Mouse (Mus musculus) neural tube, embryonic 15.5 days (tissue): ENCODE results near the gene Pgpep1. TPM values are rescaled to one million over a fixed set of nuclear protein-coding genes. Genes with fewer than 3 reads are reported as not detected.
A peak's percentile ranks its signal among the peaks of the same experiment; 100 is the strongest.

Experiments used
- ATAC-seq: fragments of 200-750 bp; cut with Nextera tagmentation; 2 replicates; pipeline ENCODE4 v1.8.0; 2017; ENCODE audit warnings: mild to moderate bottlenecking, moderate TSS enrichment, moderate library complexity; ENCODE audit not compliant: low FRiP score
- H3K27ac ChIP-seq: fragments of 300-500 bp; sonication (generic); replicated peaks from 2 replicates; pipeline ENCODE4 v1.5.1; 2015; ENCODE audit warnings: mild to moderate bottlenecking, inconsistent platforms
- H3K27me3 ChIP-seq: fragments of 300-500 bp; sonication (generic); replicated peaks from 2 replicates; pipeline ENCODE4 v1.6.1; 2015; ENCODE audit warnings: inconsistent platforms
- H3K36me3 ChIP-seq: fragments of 300-500 bp; sonication (generic); 2 replicates; pipeline ENCODE4 v1.6.1; 2015; ENCODE audit warnings: inconsistent platforms
- H3K4me1 ChIP-seq: fragments of 300-500 bp; sonication (generic); 2 replicates; pipeline ENCODE4 v1.6.1; 2015; ENCODE audit warnings: inconsistent platforms
- H3K4me2 ChIP-seq: fragments of 300-500 bp; sonication (generic); 2 replicates; pipeline ENCODE4 v1.6.1; 2015; ENCODE audit warnings: inconsistent platforms, mild to moderate bottlenecking, moderate library complexity
- H3K4me3 ChIP-seq: fragments of 300-500 bp; sonication (generic); replicated peaks from 2 replicates; pipeline ENCODE4 v1.5.1; 2015; ENCODE audit warnings: mild to moderate bottlenecking, inconsistent platforms
- H3K9ac ChIP-seq: fragments of 300-500 bp; sonication (generic); replicated peaks from 2 replicates; pipeline ENCODE4 v1.6.1; 2015; ENCODE audit warnings: mild to moderate bottlenecking, inconsistent platforms
- H3K9me3 ChIP-seq: fragments of 300-500 bp; sonication (generic); replicated peaks from 2 replicates; pipeline ENCODE4 v1.6.1; 2016; ENCODE audit warnings: inconsistent platforms
- WGBS: fragments of 180-500 bp; shearing (Covaris S2); methylation state at CpG from one replicate; pipeline ENCODE4 v1.1.7; 2015; ENCODE audit warnings: mixed read lengths; 5-methylcytosine and 5-hydroxymethylcytosine counted together
- polyA plus RNA-seq: library from polyadenylated mRNA; unstranded; fragments of >200 nt; fragmentation: Nextera tagmentation; extraction: Ambion mirVana; gene quantifications from 2 replicates; pipeline ENCODE4 v1.2.1, GENCODE M21; 2015

Pgpep1 gene
- polyA plus RNA-seq, 1 experiment from 2014 or later: 78.6 TPM

DNA sequence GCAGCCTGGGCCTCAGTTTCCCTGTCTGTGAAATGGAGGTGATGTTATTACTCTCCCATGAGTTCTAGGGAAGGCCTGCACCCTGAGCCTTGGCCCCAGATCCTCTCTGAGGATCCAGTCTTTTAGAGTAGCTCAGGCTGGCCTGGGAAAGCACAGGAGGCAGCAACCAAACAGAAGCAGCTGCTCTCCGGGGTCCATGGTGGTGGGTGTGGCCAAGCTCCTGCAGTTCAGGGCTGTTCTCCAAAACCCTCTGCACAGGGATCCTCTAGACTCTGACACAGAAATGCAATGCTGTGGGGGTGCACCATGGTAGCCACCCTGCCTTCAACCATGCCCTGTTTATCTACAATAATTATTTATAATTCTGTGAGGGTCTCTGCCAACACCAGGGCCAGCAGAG lies 46.4 kb downstream of the Pgpep1 start:
- no peaks in the 10 kb centered on the region for H3K9me3 ChIP-seq
- H3K4me1 ChIP-seq: peaks cover 34% of the 10 kb centered on the region
- H3K4me2 ChIP-seq: no peak overlapping the region
- H3K27me3 ChIP-seq: no peaks in the 10 kb centered on the region
- H3K9ac ChIP-seq: no peak overlapping the region
- no peaks in the 10 kb centered on the region for H3K36me3 ChIP-seq
- H3K27ac ChIP-seq: no peak overlapping the region
- no peak overlapping the region for H3K4me3 ChIP-seq
- no peak for ATAC-seq
- 5% methylated on average over 1 of the region's 1 CpGs for WGBS

DNA sequence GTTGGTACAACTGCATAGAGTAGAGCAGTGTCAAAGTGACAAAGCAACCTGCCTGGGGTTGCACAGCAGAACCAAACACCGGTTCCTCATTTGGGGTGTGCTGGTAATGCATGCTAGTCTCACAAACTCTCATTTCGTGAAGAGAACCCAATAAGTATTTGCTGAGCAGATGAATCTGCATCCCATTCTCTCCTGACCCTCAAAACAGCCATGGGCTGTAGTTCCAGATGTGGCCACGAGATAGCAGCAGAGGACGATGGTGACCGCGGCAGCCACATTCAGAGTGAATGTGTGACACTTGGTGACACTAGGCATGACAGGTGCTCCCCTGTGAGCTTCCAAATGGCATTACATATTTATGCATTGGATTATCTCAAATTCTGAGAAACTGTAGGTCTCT lies 48.3 kb downstream of the Pgpep1 start:
- Histone ChIP-seq H3K4me2 (peak overlapping the region; percentile 74), H3K36me3 (no peaks in the 10 kb centered on the region), H3K27me3 (no peaks in the 10 kb centered on the region), H3K4me3 (peak overlapping the region; percentile 89), H3K4me1 (peaks cover 51% of the 10 kb centered on the region), H3K9me3 (no peaks in the 10 kb centered on the region), H3K9ac (peak overlapping the region; percentile 29), H3K27ac (peak overlapping the region; percentile 88)
- ATAC-seq: no peak
- under 1% methylated on average over 6 of the region's 6 CpGs for WGBS

DNA sequence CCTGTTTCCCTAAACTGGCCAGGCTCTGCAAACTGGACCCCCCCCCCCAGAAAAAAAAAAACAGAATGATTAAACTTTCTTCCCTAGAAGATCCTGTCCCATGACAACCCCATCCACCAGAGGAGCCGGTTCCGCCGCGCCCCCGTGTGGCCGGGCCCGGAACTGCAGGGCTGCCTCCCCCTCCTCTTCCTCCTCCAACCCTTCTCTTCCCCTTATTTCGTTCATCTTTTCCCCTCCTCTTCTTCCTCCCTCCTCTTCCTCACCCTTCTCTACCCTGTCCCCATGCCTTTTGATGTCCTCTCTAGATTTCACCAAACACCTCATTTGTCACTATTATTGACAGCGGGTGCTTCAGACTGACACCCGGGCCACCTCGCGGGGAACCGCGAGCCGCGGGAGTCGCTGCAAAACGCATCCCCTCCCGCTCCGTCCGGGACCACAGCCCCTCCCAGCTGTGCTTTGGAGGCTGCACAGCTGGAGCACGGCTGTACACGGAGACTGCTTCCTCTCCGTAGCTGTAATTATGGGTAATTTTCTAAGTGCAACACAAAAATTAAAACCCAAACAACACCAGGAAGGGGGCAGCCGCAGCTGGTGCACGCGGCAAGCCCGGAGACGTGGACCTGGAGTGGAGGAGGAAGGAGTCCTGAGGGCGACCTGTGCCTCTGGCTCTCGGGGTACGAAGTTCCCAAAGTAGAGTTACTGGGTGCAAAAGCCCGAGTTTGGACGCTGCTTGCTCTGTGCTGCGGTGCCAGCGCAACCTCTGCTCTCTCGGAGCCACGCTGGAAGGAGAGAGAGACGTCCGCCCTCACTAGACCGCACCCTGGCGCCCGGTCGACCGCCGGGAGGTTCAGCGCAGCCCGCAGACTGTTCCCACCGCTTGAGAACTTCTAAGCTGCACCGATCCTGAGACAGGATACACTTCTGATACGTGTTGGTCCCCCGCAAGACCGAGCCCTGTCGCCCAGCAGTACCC lies 49.1 kb downstream of the Pgpep1 start:
- H3K27ac ChIP-seq: peak overlapping the region; percentile 88
- peak overlapping the region; percentile 89 for H3K4me3 ChIP-seq
- H3K9ac ChIP-seq: peak overlapping the region; percentile 29
- no peaks in the 10 kb centered on the region for H3K36me3 ChIP-seq
- H3K4me2 ChIP-seq: peak overlapping the region; percentile 74
- under 1% methylated on average over 54 of the region's 54 CpGs for WGBS
- no peaks in the 10 kb centered on the region for H3K27me3 ChIP-seq
- no peak for ATAC-seq
- H3K4me1 ChIP-seq: peaks cover 59% of the 10 kb centered on the region
- H3K9me3 ChIP-seq: no peaks in the 10 kb centered on the region

DNA sequence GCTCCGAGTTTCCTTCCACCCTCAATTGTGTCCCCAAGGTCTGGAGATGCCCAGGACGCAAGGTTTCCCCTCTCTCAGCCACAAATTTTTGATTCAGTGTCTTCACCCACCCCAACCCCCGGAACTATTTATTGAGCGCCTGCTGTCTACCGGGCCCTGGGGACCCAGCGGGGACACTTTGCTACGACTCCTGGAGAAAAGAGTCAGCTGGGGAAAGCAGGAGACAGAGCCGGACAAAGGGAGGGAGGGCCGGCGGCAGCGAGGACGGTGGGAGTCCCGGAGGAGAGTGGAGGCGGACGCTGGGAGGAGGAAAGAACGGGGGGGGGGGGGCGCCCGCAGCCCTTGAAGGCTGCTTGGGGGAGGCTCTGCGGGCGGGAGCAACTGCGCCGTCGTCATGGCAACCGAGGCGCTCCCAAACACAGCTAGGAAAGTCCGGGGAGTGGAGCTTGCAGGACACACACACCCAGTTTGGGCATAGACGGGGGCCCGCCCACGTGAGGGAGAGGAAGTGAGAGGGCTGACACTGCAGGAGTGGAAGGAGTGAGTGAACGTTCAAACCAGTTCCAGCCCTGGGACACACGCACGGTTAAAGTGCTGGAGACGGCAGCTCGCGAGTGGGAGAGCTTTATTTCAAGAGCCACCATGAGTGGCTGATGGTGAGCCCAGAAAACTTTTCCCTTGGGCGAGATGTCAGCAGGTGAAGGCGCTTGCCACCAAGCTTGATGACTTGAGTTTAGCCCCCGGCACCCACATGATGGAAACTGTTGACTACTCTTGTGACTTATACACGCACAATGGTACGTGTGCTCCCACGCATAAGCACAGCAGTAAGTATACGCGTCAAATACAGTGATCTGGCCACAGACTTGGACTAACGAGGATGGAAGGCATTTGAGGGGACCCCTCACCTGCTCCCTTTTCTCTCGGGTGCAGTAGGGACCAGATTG lies 50.1 kb downstream of the Pgpep1 start:
- Histone ChIP-seq H3K27ac (peak overlapping the region; percentile 88), H3K9ac (peak overlapping the region; percentile 38), H3K36me3 (no peaks in the 10 kb centered on the region), H3K27me3 (no peaks in the 10 kb centered on the region), H3K4me2 (peak overlapping the region; percentile 74), H3K4me3 (peak overlapping the region; percentile 89), H3K9me3 (no peaks in the 10 kb centered on the region), H3K4me1 (peaks cover 66% of the 10 kb centered on the region)
- peak; percentile 15; the same call in 1 of the 2 replicates for ATAC-seq
- 1% methylated on average over 43 of the region's 45 CpGs for WGBS

DNA sequence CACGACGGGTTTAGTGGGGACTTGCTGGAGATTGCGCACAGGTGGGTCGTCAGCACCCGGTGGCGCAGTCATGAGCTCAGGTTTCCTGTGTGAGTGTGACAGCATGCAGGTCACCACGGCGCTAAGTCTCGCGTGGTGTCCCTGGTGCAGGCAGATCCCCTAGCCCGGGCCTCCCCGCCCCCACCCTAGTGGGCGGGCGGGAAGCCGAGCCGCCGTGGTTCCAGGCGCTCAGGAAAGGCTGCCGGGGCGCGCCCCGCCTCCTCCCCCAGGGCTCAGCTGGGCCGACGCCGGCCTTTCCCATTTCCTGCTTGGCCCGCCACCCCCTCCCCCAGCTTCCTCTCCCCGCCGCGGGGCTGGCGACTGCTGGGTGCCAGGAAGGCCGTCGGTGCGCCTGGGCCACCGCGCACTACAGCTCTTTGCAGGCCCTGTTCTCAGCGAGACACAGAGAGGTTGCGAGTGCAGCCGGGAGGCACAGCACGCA lies 50.8 kb downstream of the Pgpep1 start:
- 2% methylated on average over 39 of the region's 39 CpGs for WGBS
- H3K4me3 ChIP-seq: peak overlapping the region; percentile 89
- peaks cover 73% of the 10 kb centered on the region for H3K4me1 ChIP-seq

DNA sequence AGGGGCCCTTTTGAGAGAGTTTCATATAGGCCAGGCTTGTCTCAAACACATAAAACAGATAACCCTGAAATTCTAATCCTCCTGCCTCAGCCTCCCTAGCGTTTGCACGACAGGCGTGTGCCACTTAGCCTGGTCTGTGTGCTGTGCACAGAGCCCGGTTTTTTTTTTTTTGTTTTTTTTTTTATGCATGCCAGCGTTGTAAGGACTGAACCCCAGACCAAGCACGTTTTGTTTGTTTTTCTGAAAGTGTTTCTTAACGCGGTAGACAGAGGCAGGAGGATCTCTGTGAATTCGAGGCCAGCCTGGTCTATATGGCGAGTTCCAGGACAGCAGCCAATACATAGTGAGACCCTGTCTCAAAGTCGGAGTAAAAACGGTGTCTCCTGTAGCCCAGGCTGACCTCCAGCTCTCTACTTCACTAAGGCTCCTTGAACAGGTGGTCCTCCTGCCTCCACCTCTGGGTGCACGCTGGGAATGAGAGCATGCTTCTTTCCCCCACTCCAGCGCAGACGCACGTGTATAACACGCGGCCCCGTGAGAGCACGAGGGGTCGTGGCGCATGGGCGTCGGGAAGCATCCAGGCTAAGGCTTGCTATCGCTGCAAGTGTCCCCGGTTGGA lies 51.3 kb downstream of the Pgpep1 start, which contains the start of gene Ssbp4:
TSS of gene Ssbp4 (minus strand) at position 124 of the 619 bp plus-strand sequence.
- peak within 1 kb of the TSS; percentile 74 for H3K4me2 ChIP-seq
- peak within 1 kb of the TSS; percentile 88 for H3K27ac ChIP-seq
- ATAC-seq: peak; percentile 13
- H3K4me1 ChIP-seq: peaks cover 76% of the 10 kb centered on the region
- H3K9ac ChIP-seq: peak within 1 kb of the TSS; percentile 89
- no peaks in the 10 kb centered on the region for H3K27me3 ChIP-seq
- no peaks in the 10 kb centered on the region for H3K9me3 ChIP-seq
- H3K36me3 ChIP-seq: no peaks in the 10 kb centered on the region
- peak within 1 kb of the TSS; percentile 89 for H3K4me3 ChIP-seq
- 4% methylated on average over 26 of the region's 26 CpGs for WGBS

More for the DNA sequence above, 50.8 kb downstream of the Pgpep1 start:
- Histone ChIP-seq H3K4me2 (peak overlapping the region; percentile 74), H3K36me3 (no peaks in the 10 kb centered on the region), H3K9ac (peak overlapping the region; percentile 38), H3K9me3 (no peaks in the 10 kb centered on the region), H3K27me3 (no peaks in the 10 kb centered on the region), H3K27ac (peak overlapping the region; percentile 88)
- peak; percentile 47 for ATAC-seq

DNA sequence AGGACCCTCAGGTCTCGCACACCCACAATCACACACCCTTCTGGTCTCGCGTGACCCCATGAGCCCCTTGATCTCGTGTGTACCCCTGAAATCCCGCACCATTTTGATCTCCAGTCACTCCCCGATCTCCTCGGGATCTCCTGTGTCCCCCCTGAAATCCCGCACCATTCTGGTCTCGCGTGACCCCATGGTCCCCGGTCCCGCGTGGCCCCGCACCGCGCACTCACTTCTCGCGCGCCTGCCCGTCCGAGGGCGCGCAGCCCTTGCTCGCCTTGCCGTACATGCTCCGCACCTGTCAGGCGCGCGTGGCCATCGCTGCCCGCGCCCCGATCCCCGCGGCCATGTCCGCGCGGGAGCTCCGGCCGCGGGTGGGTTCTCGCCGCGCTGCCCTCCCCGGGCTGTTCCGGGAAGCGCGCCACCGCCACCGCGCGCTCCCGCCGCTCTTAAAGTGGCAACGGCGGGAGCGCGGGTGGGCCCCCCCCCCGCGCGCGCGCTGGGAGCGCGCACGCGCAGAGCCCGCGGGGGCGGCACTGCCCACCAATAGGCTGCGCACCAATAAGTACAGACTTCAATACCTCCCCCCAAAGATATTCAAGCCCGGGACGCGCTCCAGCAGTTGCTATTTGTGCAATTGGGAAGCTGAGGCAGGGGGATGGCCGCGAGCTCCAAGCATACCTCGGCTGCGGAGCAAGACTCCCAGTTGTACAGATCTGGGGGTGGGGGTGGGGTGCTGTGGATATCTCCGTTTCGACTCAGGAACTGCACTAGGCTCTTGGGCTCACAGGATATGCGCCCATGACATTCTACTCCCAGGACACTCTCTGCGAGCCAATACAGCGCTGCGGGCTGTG lies 52.1 kb downstream of the Pgpep1 start:
- H3K4me1 ChIP-seq: peaks cover 76% of the 10 kb centered on the region

DNA sequence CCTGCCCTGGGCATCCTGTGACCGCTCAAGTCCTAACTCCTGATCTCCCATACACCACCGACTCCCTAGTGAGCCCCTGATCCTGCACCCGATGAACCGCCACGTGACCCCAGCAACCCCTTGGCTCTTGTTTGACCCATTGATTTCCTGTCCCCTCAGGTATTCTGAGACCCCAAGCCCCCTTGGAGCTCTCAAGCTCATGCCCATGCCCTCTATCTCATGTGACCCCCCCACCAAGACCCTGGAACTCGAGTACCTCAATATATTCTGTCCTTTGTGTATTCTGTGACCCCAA lies 52.6 kb downstream of the Pgpep1 start:
- Histone ChIP-seq H3K27me3 (no peaks in the 10 kb centered on the region), H3K4me2 (peak overlapping the region; percentile 74), H3K36me3 (0 out of 2 replicates have a peak, but pooled peaks cover 4% of the 10 kb centered on the region), H3K9ac (peak overlapping the region; percentile 89), H3K27ac (peak overlapping the region; percentile 88), H3K4me1 (peaks cover 76% of the 10 kb centered on the region), H3K4me3 (peak overlapping the region; percentile 89), H3K9me3 (no peaks in the 10 kb centered on the region)
- WGBS: 29% methylated on average over 6 of the region's 6 CpGs
- ATAC-seq: no peak

More for the DNA sequence above, 52.1 kb downstream of the Pgpep1 start:
- Histone ChIP-seq H3K27ac (peak overlapping the region; percentile 88), H3K4me2 (peak overlapping the region; percentile 74), H3K9me3 (no peaks in the 10 kb centered on the region), H3K9ac (peak overlapping the region; percentile 89), H3K27me3 (no peaks in the 10 kb centered on the region), H3K36me3 (0 out of 2 replicates have a peak, but pooled peaks cover under 1% of the 10 kb centered on the region), H3K4me3 (peak overlapping the region; percentile 89)
- WGBS: 1% methylated on average over 83 of the region's 84 CpGs
- peak; percentile 29 for ATAC-seq

DNA sequence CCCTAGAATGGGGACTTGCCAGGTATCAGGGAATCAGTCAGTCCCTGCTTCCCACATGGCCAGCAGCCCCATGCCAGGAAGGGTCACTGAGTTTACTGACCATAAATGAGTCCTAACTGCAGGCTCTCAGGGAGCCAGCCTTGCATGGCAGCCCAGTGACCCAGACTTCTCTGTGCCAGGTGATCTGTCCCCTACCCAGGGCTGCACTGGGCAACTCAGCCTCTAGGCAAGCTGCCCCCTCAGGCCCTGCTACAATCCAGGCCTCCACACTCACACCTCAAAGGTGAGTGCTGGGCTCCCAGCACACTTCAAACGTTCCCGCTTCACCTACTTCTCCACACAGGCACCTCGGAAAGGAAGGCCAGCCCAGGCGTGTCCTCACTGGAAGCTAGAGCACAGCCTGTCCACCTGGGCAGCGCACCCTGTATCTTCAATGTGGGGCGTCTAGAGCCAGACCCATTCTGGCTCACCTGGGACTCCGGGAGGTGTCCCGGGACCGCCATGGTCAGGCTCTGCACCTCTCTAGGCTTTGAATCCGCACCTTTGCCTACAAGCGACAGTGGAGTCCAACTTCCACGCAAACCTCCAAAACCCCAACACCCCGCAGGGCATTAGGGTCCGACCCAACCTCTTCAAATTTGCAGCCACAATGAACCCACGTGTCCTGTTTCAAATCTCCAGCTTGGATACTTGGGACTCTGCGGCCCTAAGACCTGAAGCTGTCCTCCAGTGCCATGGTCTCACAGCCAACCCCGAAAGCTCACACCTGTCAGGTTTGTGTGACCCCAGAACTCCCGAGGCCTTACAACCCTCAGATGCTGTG lies 53.2 kb downstream of the Pgpep1 start:
- Histone ChIP-seq H3K4me1 (peaks cover 76% of the 10 kb centered on the region), H3K4me3 (peak overlapping the region; percentile 89), H3K27me3 (no peaks in the 10 kb centered on the region), H3K27ac (0 out of 2 replicates have a peak overlapping the region, but pooled peaks have one; percentile 33), H3K4me2 (peak overlapping the region; percentile 74), H3K9me3 (no peaks in the 10 kb centered on the region), H3K9ac (peak overlapping the region; percentile 89), H3K36me3 (0 out of 2 replicates have a peak, but pooled peaks cover 8% of the 10 kb centered on the region)
- ATAC-seq: no peak
- WGBS: 69% methylated on average over 18 of the region's 18 CpGs
